Mouse (Mus musculus) frontal cortex, postnatal 10 days (tissue): ENCODE data around the gene Srsf2.
"Not testable (repeated sequence)": the region's sequence is repeated elsewhere in the genome, so short reads cannot be mapped to it uniquely, and the experiment has no call there.

Experiments used
- DNase-seq, 2 experiments: peaks; one replicate each; pipeline ENCODE4 v3.0.0; 2022; ENCODE audit warnings: low spot score in 2 of 2, mixed read lengths in 1 of 2

Gene Srsf2

GRCm38 (mm10) chr11:116853512-116853928 is 626 bp upstream of the Srsf2 start:
- peak; percentile 96 to 97 for DNase-seq

- peak; percentile 63 to 81 for DNase-seq
Measured at GRCm38 (mm10) chr11:116852291-116852890, 503 bp downstream of the Srsf2 start, which contains the start of gene Mfsd11. Gene Mfsd11, plus strand, starts transcription at chr11:116852440.

GRCm38 (mm10) chr11:116851576-116852290 is 1.2 kb downstream of the Srsf2 start:
- DNase-seq: no peak

GRCm38 (mm10) chr11:116850833-116851477 is 1.9 kb downstream of the Srsf2 start:
- no peak for DNase-seq

- no peak for DNase-seq
Measured at GRCm38 (mm10) chr11:116850085-116850484, 2.8 kb downstream of the Srsf2 start.

- no peak for DNase-seq
Measured at GRCm38 (mm10) chr11:116849587-116849986, 3.3 kb downstream of the Srsf2 start.

- not testable (repeated sequence) for DNase-seq
Measured at GRCm38 (mm10) chr11:116848877-116849178, 4.1 kb downstream of the Srsf2 start.

GRCm38 (mm10) chr11:116848086-116848876 is 4.6 kb downstream of the Srsf2 start:
- DNase-seq: no peak

- no peak for DNase-seq
Measured at GRCm38 (mm10) chr11:116847187-116848085, 5.5 kb downstream of the Srsf2 start.

GRCm38 (mm10) chr11:116846593-116847181 is 6.2 kb downstream of the Srsf2 start:
- no peak for DNase-seq

GRCm38 (mm10) chr11:116843261-116844233 is 9.3 kb downstream of the Srsf2 start, which contains the start of the genes Mettl23 and Jmjd6:
Gene Mettl23, plus strand, starts transcription at chr11:116843278.
Gene Jmjd6, minus strand, starts transcription at chr11:116843449.
- DNase-seq: peak; percentile 96 to 97

GRCm38 (mm10) chr11:116842531-116843260 is 10.2 kb downstream of the Srsf2 start:
- peak; percentile 54 to 67 for DNase-seq

- DNase-seq: no peak
Measured at GRCm38 (mm10) chr11:116840748-116841147, 12.1 kb downstream of the Srsf2 start.

- DNase-seq: no peak
Measured at GRCm38 (mm10) chr11:116839601-116840000, 13.3 kb downstream of the Srsf2 start.

- DNase-seq: no peak
Measured at GRCm38 (mm10) chr11:116838936-116839335, 14.0 kb downstream of the Srsf2 start.

GRCm38 (mm10) chr11:116837441-116837840 is 15.5 kb downstream of the Srsf2 start:
- DNase-seq: no peak

GRCm38 (mm10) chr11:116836283-116836682 is 16.6 kb downstream of the Srsf2 start:
- DNase-seq: no peak

- no peak for DNase-seq
Measured at GRCm38 (mm10) chr11:116834954-116835353, 17.9 kb downstream of the Srsf2 start.
